Mouse (Mus musculus) neural tube, embryonic 14.5 days (tissue): ENCODE measurements around the gene Pjvk. TPM values are rescaled to one million over a fixed set of nuclear protein-coding genes. Genes with fewer than 3 reads are reported as not detected.

ENCODE experiments used
- ATAC-seq: fragments of 200-750 bp; cut with Nextera tagmentation; 2 replicates; pipeline ENCODE4 v1.8.0; 2017; ENCODE audit warnings: low read depth, mild to moderate bottlenecking, moderate TSS enrichment, moderate library complexity
- H3K27ac ChIP-seq: fragments of 300-500 bp; sonication (generic); 2 replicates; pipeline ENCODE4 v1.5.1; 2014; ENCODE audit warnings: low read depth, mild to moderate bottlenecking, control low read depth, low read length, moderate library complexity, mixed read lengths
- H3K27me3 ChIP-seq: fragments of 300-500 bp; sonication (generic); 2 replicates; pipeline ENCODE4 v1.6.1; 2014; ENCODE audit warnings: low read length; ENCODE audit not compliant: control insufficient read depth, insufficient read depth
- H3K36me3 ChIP-seq: fragments of 300-500 bp; sonication (generic); 2 replicates; pipeline ENCODE4 v1.6.1; 2014; ENCODE audit warnings: low read length, mixed read lengths; ENCODE audit not compliant: control insufficient read depth, insufficient read depth
- H3K4me1 ChIP-seq: fragments of 300-500 bp; sonication (generic); 2 replicates; pipeline ENCODE4 v1.6.1; 2014; ENCODE audit warnings: low read length; ENCODE audit not compliant: control insufficient read depth, insufficient read depth
- H3K4me2 ChIP-seq: fragments of 300-500 bp; sonication (generic); 2 replicates; pipeline ENCODE4 v1.6.1; 2014; ENCODE audit warnings: mild to moderate bottlenecking, low read depth, low read length, control low read depth
- H3K4me3 ChIP-seq: fragments of 300-500 bp; sonication (generic); 2 replicates; pipeline ENCODE4 v1.5.1; 2014; ENCODE audit warnings: low read depth, low read length, control low read depth, mixed read lengths
- H3K9ac ChIP-seq: fragments of 300-500 bp; sonication (generic); replicated peaks from 2 replicates; pipeline ENCODE4 v1.6.1; 2014; ENCODE audit warnings: low read depth, mild to moderate bottlenecking, control low read depth, low read length, mixed read lengths
- H3K9me3 ChIP-seq: fragments of 300-500 bp; sonication (generic); 2 replicates; pipeline ENCODE4 v1.6.1; 2016; ENCODE audit warnings: low read length; ENCODE audit not compliant: control insufficient read depth
- WGBS: fragments of 180-500 bp; shearing (Covaris S2); extraction: QIAGEN DNeasy Blood & Tissue Kit; methylation state at CpG from one replicate; pipeline ENCODE4 v1.1.7; 2014; 5-methylcytosine and 5-hydroxymethylcytosine counted together
- polyA plus RNA-seq: library from polyadenylated mRNA; unstranded; fragments of >200 nt; fragmentation: Nextera tagmentation; extraction: Ambion mirVana; gene quantifications from 2 replicates; pipeline ENCODE4 v1.2.1, GENCODE M21; 2014

The Pjvk gene
- polyA plus RNA-seq, 1 experiment from 2014 or later: 0.92 TPM

DNA sequence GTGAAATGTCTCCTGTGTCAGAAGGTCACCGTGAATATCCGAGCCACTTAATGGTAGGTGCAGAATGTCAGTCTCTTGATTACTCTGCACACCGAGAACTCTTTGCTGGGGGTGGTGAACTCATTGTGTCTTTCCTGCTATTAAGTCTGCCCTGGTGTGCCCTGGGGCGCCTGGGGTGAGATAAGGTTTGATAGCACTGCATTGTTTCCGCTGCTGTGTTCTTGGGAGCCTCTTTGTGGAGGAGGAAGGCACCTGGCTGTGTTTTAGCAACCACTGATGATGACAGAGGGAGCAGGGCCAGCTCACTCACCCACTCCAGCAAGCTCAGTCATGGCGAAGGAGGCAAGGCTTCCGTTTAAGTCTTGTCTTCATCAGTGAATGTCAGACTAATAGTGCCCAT, 39.9 kb downstream of the Pjvk start:
- Histone ChIP-seq H3K4me1 (no peaks in the 10 kb centered on the region), H3K9ac (no peak overlapping the region), H3K4me3 (no peak overlapping the region), H3K27ac (no peak overlapping the region), H3K4me2 (no peak overlapping the region), H3K9me3 (no peaks in the 10 kb centered on the region), H3K27me3 (no peaks in the 10 kb centered on the region), H3K36me3 (peaks cover 54% of the 10 kb centered on the region)
- ATAC-seq: no peak
- 40% methylated on average over 7 of the region's 7 CpGs for WGBS

DNA sequence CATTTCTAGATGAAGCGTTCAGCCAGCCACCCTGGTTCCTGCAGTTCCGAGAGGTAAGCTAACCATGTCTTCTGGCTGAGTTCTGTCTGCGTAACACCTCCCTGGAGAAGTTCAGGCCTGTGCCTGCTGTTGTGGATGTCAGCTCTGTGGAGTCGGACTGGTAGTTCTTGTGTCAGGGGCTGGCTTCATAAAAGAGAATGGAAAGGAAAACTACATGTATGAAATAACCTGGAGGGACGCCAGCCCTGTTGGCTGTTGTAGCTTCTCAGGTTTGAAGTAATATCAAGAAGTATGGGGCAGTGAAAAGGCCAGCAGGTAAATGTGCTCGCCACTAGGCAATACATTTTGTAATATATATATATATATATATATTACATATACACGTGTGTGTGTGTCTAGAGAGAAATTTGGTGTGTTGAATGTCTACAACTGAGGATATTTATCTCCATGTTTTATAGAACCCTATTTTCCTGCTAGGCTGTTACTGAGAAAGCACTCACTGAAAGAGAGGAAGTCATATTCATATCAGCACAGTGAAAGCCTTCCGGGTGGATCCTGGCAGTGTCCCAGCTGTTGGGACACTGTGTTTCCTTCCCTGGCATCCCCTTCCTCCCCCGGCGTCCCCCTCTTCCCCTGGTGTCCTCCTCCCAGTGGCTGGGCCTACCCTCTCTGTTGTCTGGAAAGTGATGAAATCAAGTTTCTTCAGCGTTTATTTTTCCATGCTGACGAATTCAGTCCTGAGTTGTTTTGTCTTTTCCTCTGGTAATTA, 42.3 kb downstream of the Pjvk start:
- Histone ChIP-seq H3K9me3 (no peaks in the 10 kb centered on the region), H3K4me2 (no peak overlapping the region), H3K9ac (no peak overlapping the region), H3K4me3 (no peak overlapping the region), H3K27me3 (no peaks in the 10 kb centered on the region), H3K4me1 (no peaks in the 10 kb centered on the region), H3K27ac (no peak overlapping the region), H3K36me3 (peaks cover 48% of the 10 kb centered on the region)
- WGBS: 93% methylated on average over 12 of the region's 12 CpGs
- no peak for ATAC-seq

DNA sequence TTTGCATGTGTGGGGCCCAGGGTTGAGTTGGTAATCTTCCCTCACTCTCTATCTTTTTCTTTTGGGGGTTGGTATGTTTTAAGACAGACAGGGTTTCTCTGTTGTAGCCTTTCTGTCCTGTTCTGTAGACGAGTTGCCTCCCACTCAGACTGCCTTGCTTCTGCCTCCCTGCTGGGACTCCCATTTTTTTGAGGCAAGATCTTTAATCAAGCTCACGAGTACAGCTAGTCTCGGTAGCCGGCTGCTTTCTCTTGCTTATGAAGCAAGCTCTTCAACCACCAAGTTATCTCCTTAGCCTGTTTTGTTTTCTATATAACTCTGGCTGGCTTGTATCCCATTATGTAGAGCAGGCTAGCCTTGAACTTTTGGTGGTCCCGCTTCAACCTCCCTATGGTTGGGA, 45.5 kb downstream of the Pjvk start:
- ATAC-seq: no peak
- no peaks in the 10 kb centered on the region for H3K4me1 ChIP-seq
- H3K27me3 ChIP-seq: no peaks in the 10 kb centered on the region
- no peak overlapping the region for H3K4me2 ChIP-seq
- H3K4me3 ChIP-seq: no peak overlapping the region
- H3K9ac ChIP-seq: no peak overlapping the region
- no peaks in the 10 kb centered on the region for H3K9me3 ChIP-seq
- H3K27ac ChIP-seq: no peak overlapping the region
- peaks cover 21% of the 10 kb centered on the region for H3K36me3 ChIP-seq
- WGBS: 79% methylated on average over 5 of the region's 5 CpGs

GRCm38 (mm10) chr2:76695290-76695689, 47.0 kb downstream of the Pjvk start:
- 91% methylated on average over 6 of the region's 6 CpGs for WGBS

GRCm38 (mm10) chr2:76702188-76702587, 53.9 kb downstream of the Pjvk start:
- whole genome bisulfite sequencing: 93% methylated on average over 3 of the region's 3 CpGs
- ATAC-seq: no peak
- H3K4me2 ChIP-seq: no peak overlapping the region
- H3K4me1 ChIP-seq: no peaks in the 10 kb centered on the region
- H3K9ac ChIP-seq: no peak overlapping the region
- no peak overlapping the region for H3K4me3 ChIP-seq
- no peaks in the 10 kb centered on the region for H3K36me3 ChIP-seq
- H3K27ac ChIP-seq: no peak overlapping the region
- H3K9me3 ChIP-seq: no peaks in the 10 kb centered on the region
- H3K27me3 ChIP-seq: no peaks in the 10 kb centered on the region

More at GRCm38 (mm10) chr2:76695290-76695689, 47.0 kb downstream of the Pjvk start:
- no peaks in the 10 kb centered on the region for H3K9me3 ChIP-seq
- no peaks in the 10 kb centered on the region for H3K4me1 ChIP-seq
- H3K27me3 ChIP-seq: no peaks in the 10 kb centered on the region
- peaks cover 21% of the 10 kb centered on the region for H3K36me3 ChIP-seq
- H3K27ac ChIP-seq: no peak overlapping the region
- ATAC-seq: no peak
- no peak overlapping the region for H3K4me3 ChIP-seq
- H3K4me2 ChIP-seq: no peak overlapping the region
- no peak overlapping the region for H3K9ac ChIP-seq

GRCm38 (mm10) chr2:76702751-76703150, 54.5 kb downstream of the Pjvk start:
- no peak for ATAC-seq
- H3K4me3 ChIP-seq: no peak overlapping the region
- no peaks in the 10 kb centered on the region for H3K36me3 ChIP-seq
- 87% methylated on average over 5 of the region's 5 CpGs for WGBS
- no peaks in the 10 kb centered on the region for H3K9me3 ChIP-seq
- no peak overlapping the region for H3K9ac ChIP-seq
- H3K4me2 ChIP-seq: no peak overlapping the region
- no peak overlapping the region for H3K27ac ChIP-seq
- no peaks in the 10 kb centered on the region for H3K27me3 ChIP-seq
- H3K4me1 ChIP-seq: no peaks in the 10 kb centered on the region

- H3K4me2 ChIP-seq: no peak overlapping the region
- no peak for ATAC-seq
- no peaks in the 10 kb centered on the region for H3K36me3 ChIP-seq
- 92% methylated on average over 13 of the region's 13 CpGs for WGBS
- no peak overlapping the region for H3K27ac ChIP-seq
- no peak overlapping the region for H3K9ac ChIP-seq
- no peaks in the 10 kb centered on the region for H3K4me1 ChIP-seq
- H3K9me3 ChIP-seq: 0 out of 2 replicates have a peak, but pooled peaks cover 10% of the 10 kb centered on the region
- H3K4me3 ChIP-seq: no peak overlapping the region
- no peaks in the 10 kb centered on the region for H3K27me3 ChIP-seq
Measured at GRCm38 (mm10) chr2:76705655-76706054, 57.4 kb downstream of the Pjvk start.

Other genes starting within 250 kb of the Pjvk start
- 42.5 and 49.4 TPM in 2 replicates for gene Osbpl6, start 242.0 kb upstream of the Pjvk start, polyA plus RNA-seq
- gene Prkra, start 461 bp upstream of the Pjvk start, polyA plus RNA-seq: 116 and 120 TPM in 2 replicates
- gene Fkbp7, start 24.6 kb downstream of the Pjvk start, polyA plus RNA-seq: 9.0 and 23.0 TPM in 2 replicates
- gene Plekha3, start 26.8 kb downstream of the Pjvk start, polyA plus RNA-seq: 11.4 and 14.5 TPM in 2 replicates